Mouse (Mus musculus): ENCODE measurements around the gene Pax2. TPM values are rescaled to one million over a fixed set of nuclear protein-coding genes. Genes with fewer than 3 reads are reported as not detected.

Gene Pax2
- polyA plus RNA-seq, 1 experiment from 2014 or later: 0.07 TPM

DNA sequence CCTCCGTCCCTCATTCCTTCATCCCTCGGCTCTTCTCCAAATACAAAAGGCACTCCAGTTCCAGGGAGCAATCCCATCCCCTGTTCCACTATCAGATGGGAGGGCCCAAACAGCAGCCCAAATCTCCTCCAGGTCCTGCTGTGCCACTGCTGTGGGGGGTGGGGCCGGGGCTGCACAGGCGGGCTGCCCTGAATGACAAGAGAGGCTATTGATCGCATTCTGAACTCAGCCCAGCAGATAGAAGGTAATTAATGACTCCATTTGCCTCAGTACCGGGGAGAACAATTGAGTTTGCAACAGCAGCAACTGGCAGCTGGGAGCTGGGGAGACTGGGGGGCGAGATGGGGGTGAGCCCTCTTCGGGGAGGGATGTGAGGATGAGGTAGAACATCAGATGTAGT lies 52.9 kb downstream of the Pax2 start:
- Histone ChIP-seq H3K27me3 (ENCODE audit: insufficient read depth, low read length) (peaks cover 3% of the 10 kb centered on the region), H3K4me1 (ENCODE audit: insufficient read depth) (no peaks in the 10 kb centered on the region), H3K4me2 (no peak overlapping the region), H3K9ac (no peak overlapping the region), H3K4me3 (ENCODE audit: low read depth, low read length) (no peak overlapping the region), H3K36me3 (ENCODE audit: insufficient read depth) (no peaks in the 10 kb centered on the region), H3K9me3 (ENCODE audit: low read depth, low read length) (no peaks in the 10 kb centered on the region), H3K27ac (ENCODE audit: low read depth) (no peak overlapping the region)
- ATAC-seq (ENCODE audit: insufficient read depth): no peak
- WGBS: 10% methylated on average over 8 of the region's 8 CpGs
- DNase-seq: no peak
- no peak for TF ChIP-seq CTCF (IDR thresholded peaks at IDR 0.05; ENCODE audit: low read depth)

GRCm38 (mm10) chr19:44812666-44813429 lies 57.0 kb downstream of the Pax2 start:
- TF ChIP-seq CTCF (IDR thresholded peaks at IDR 0.05; ENCODE audit: low read depth): no peak
- Histone ChIP-seq H3K4me2 (no peak overlapping the region), H3K4me1 (ENCODE audit: insufficient read depth) (no peaks in the 10 kb centered on the region), H3K4me3 (ENCODE audit: low read depth, low read length) (no peak overlapping the region), H3K9ac (no peak overlapping the region), H3K27ac (ENCODE audit: low read depth) (no peak overlapping the region), H3K27me3 (ENCODE audit: insufficient read depth, low read length) (peaks cover 3% of the 10 kb centered on the region), H3K36me3 (ENCODE audit: insufficient read depth) (no peaks in the 10 kb centered on the region), H3K9me3 (ENCODE audit: low read depth, low read length) (no peaks in the 10 kb centered on the region)
- 38% methylated on average over 13 of the region's 13 CpGs for WGBS
- DNase-seq (no peak), ATAC-seq (ENCODE audit: insufficient read depth) (no peak)

GRCm38 (mm10) chr19:44815111-44815510 lies 59.3 kb downstream of the Pax2 start:
- Histone ChIP-seq H3K27ac (ENCODE audit: low read depth) (no peak overlapping the region), H3K4me1 (ENCODE audit: insufficient read depth) (no peaks in the 10 kb centered on the region), H3K36me3 (ENCODE audit: insufficient read depth) (no peaks in the 10 kb centered on the region), H3K4me3 (ENCODE audit: low read depth, low read length) (no peak overlapping the region), H3K9ac (no peak overlapping the region), H3K4me2 (no peak overlapping the region), H3K9me3 (ENCODE audit: low read depth, low read length) (no peaks in the 10 kb centered on the region), H3K27me3 (ENCODE audit: insufficient read depth, low read length) (peaks cover 3% of the 10 kb centered on the region; the same call in 1 of the 2 replicates)
- ATAC-seq (ENCODE audit: insufficient read depth) (no peak), DNase-seq (no peak)
- WGBS: 88% methylated on average over 3 of the region's 3 CpGs
- no peak for TF ChIP-seq CTCF (IDR thresholded peaks at IDR 0.05; ENCODE audit: low read depth)

DNA sequence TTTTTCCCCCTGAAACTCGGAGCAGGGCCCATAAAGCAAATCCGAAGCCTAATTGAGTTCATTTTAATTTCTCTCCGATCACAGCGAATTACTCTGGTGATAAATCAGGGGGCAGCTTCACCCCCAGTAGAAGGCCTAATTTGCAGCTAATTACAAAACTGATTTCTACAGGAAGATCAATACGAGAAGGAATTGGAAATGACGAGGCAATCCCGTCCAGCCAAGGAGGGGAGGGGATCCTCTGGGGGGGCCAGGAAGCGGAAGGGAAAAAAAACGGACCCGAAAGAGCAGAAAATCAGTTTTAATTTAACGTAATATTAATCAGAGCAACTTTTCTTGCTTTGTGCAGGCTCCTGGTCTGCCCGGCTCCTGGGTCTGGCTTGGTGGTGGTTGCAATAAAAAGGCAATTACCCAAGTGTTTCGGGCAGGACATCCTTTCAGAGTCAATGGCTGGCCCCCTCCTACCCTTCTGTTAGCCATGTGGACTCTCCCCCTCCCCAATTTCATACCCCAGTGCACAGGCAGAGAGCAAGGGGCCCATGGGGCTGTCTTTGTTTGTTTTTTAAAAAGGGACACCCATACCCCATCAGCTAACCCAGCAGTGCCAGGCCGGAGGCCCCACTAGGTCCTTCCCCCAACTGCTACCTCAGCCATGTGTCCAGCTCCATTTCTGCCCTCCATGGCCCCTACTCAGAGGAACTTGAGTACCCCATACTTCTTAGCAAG lies 61.7 kb downstream of the Pax2 start:
- H3K4me2 ChIP-seq: no peak overlapping the region

GRCm38 (mm10) chr19:44818676-44819075 lies 62.8 kb downstream of the Pax2 start:
- Histone ChIP-seq H3K9ac (no peak overlapping the region), H3K27ac (ENCODE audit: low read depth) (no peak overlapping the region), H3K9me3 (ENCODE audit: low read depth, low read length) (no peaks in the 10 kb centered on the region), H3K4me3 (ENCODE audit: low read depth, low read length) (no peak overlapping the region), H3K36me3 (ENCODE audit: insufficient read depth) (no peaks in the 10 kb centered on the region), H3K4me2 (no peak overlapping the region), H3K27me3 (ENCODE audit: insufficient read depth, low read length) (no peaks in the 10 kb centered on the region), H3K4me1 (ENCODE audit: insufficient read depth) (no peaks in the 10 kb centered on the region)
- ATAC-seq (ENCODE audit: insufficient read depth) (no peak), DNase-seq (no peak)
- TF ChIP-seq CTCF (IDR thresholded peaks at IDR 0.05; ENCODE audit: low read depth): no peak
- 73% methylated on average over 6 of the region's 6 CpGs for WGBS

More for the DNA sequence above, 61.7 kb downstream of the Pax2 start:
- H3K4me1 ChIP-seq (ENCODE audit: insufficient read depth): no peaks in the 10 kb centered on the region
- DNase-seq: no peak
- H3K27ac ChIP-seq (ENCODE audit: low read depth): no peak overlapping the region
- no peaks in the 10 kb centered on the region for H3K36me3 ChIP-seq (ENCODE audit: insufficient read depth)
- no peak for ATAC-seq (ENCODE audit: insufficient read depth)
- H3K9me3 ChIP-seq (ENCODE audit: low read depth, low read length): no peaks in the 10 kb centered on the region
- TF ChIP-seq CTCF (IDR thresholded peaks at IDR 0.05; ENCODE audit: low read depth): no peak
- H3K9ac ChIP-seq: no peak overlapping the region
- H3K4me3 ChIP-seq (ENCODE audit: low read depth, low read length): no peak overlapping the region
- no peaks in the 10 kb centered on the region for H3K27me3 ChIP-seq (ENCODE audit: insufficient read depth, low read length)
- 78% methylated on average over 14 of the region's 14 CpGs for WGBS

DNA sequence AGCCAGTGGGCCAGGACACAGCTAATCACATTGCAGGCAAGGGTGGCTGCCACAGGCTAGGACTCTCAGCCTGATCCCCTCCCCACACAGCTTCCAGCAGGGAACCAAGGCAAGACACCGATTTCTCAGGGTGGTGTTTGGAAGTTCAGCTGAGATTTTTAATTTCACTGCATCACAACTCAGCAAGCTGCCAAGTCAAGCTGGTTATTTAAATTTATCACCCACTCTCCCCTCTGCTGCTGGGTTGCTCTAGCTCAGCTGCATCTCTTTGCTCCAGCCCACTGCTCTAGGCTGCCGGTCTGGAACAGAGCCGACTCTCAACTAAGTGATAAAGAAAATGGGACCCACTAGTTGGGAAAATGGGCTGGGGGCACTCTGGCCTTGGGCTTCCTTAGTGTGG lies 65.7 kb downstream of the Pax2 start:
- ATAC-seq (ENCODE audit: insufficient read depth) (no peak), DNase-seq (no peak)
- no peak overlapping the region for H3K9ac ChIP-seq
- no peak overlapping the region for H3K4me2 ChIP-seq
- H3K36me3 ChIP-seq (ENCODE audit: insufficient read depth): no peaks in the 10 kb centered on the region
- H3K9me3 ChIP-seq (ENCODE audit: low read depth, low read length): no peaks in the 10 kb centered on the region
- WGBS: 37% methylated on average over 3 of the region's 3 CpGs
- no peak overlapping the region for H3K4me3 ChIP-seq (ENCODE audit: low read depth, low read length)
- H3K27ac ChIP-seq (ENCODE audit: low read depth): no peak overlapping the region
- no peaks in the 10 kb centered on the region for H3K4me1 ChIP-seq (ENCODE audit: insufficient read depth)
- no peak for TF ChIP-seq CTCF (IDR thresholded peaks at IDR 0.05; ENCODE audit: low read depth)
- H3K27me3 ChIP-seq (ENCODE audit: insufficient read depth, low read length): no peaks in the 10 kb centered on the region

DNA sequence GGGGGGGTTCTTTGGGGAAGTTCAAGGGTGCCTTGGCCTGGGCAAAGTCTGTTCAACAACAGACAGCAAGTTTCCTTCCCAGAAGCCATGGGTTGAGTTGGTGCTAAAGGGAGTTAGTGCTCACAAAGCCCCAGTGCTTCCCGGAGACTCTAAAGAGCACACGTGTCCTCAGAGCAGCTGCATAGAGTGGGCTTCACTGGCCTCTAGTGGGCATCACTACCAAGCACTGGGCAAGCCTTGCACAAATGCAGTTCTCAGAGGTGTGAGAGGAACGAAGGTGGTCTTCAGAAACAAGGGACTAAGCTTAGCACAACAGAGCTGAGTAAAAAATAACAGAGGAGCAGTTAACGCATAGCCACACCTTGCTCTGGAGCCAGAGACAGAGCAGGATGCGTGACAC lies 66.5 kb downstream of the Pax2 start:
- Histone ChIP-seq H3K9ac (no peak overlapping the region), H3K4me3 (ENCODE audit: low read depth, low read length) (no peak overlapping the region), H3K9me3 (ENCODE audit: low read depth, low read length) (no peaks in the 10 kb centered on the region), H3K27ac (ENCODE audit: low read depth) (no peak overlapping the region), H3K36me3 (ENCODE audit: insufficient read depth) (no peaks in the 10 kb centered on the region), H3K27me3 (ENCODE audit: insufficient read depth, low read length) (no peaks in the 10 kb centered on the region), H3K4me1 (ENCODE audit: insufficient read depth) (no peaks in the 10 kb centered on the region), H3K4me2 (no peak overlapping the region)
- 0 out of 2 replicates have a peak, but pooled peaks have one; percentile 11 for TF ChIP-seq CTCF (IDR thresholded peaks at IDR 0.05; ENCODE audit: low read depth)
- no peak for DNase-seq
- ATAC-seq (ENCODE audit: insufficient read depth): no peak
- WGBS: 62% methylated on average over 5 of the region's 5 CpGs
